Mouse (Mus musculus): ENCODE results near the gene Dlx3.

Gene Dlx3

DNA sequence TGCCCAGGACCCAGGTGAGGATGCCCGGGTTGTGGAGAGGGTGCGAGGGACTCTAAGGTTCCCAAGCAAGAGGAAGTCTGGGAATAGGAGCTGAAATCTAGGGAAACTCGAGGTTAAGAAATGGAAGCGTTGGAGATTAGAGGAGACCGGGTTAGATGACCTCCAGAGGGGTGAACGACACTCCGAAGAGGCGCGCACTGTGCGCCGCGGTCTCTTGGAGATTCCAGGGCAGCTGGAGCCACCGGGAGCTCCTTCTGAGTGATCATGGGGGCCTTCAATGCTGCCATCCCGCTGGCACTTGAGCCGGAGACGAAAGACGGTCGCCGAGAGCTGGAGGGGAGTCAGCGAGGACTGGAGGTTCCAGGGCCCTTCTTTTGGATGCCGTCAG lies 708 bp downstream of the Dlx3 start:
- in situ Hi-C loops (cut with MboI; ENCODE audit: low sequenced_read_pairs) = no loop called here

DNA sequence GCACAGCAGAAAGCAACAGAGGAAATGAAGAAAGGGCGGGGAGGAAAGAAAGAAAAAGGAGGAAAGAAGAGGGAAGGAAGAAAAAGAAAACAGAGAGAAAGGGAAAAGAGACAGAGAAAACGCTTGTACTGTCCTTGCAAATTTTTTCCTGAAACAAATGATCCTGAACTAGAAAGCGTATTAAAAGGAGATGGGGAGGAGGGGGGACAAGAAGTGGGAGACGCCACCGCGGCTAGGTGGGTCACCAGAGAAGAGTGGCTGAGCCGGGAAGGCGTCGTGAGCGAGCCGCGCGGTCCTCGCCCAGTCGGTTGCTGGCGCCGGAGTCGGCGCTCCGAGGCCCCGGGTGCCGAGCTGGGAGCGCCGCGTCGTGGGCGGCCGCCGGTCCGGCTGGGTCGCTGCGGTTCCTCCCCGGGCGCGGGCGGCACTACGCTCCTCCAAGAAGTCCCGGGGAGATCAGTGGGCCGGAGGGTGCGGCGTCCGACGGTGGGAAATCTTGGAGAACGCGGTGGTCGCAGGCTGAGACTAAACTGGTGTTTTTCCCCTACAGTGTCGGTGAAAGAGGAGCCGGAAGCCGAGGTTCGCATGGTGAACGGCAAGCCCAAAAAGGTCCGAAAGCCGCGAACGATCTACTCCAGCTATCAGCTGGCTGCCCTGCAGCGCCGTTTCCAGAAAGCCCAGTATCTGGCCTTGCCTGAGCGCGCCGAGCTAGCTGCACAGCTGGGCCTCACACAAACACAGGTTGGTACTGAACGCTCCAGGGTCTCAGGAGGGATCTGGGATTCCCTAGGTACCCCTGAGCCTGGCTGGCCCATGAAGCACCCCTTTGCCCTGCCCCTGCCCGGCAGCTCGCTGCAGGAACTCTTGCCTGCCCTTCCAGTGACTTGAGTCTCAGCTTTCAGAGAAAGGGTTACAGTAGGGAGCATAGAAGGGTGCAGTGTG lies 1.5 kb downstream of the Dlx3 start:
- in situ Hi-C loops (cut with MboI; ENCODE audit: low sequenced_read_pairs) = no loop called here

DNA sequence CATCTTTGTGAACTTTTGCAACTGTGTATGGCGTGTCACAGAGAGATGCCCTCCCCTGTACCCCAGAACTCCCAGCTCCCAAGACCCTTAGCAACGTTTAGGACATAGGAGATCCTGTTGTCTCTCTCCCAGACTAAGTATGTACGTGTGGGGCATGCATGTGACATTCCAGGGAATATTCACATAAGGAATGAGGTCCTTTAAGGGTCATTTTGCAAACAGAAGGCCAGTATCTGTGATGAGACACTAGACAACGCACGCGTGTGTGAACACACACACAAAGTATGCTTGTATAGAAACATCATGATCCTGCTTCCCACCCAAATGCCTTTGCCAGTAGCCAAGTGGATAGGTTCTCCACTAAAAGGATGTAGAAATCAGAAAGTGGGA lies 2.2 kb downstream of the Dlx3 start:
- in situ Hi-C loops (cut with MboI; ENCODE audit: low sequenced_read_pairs) = no loop called here

DNA sequence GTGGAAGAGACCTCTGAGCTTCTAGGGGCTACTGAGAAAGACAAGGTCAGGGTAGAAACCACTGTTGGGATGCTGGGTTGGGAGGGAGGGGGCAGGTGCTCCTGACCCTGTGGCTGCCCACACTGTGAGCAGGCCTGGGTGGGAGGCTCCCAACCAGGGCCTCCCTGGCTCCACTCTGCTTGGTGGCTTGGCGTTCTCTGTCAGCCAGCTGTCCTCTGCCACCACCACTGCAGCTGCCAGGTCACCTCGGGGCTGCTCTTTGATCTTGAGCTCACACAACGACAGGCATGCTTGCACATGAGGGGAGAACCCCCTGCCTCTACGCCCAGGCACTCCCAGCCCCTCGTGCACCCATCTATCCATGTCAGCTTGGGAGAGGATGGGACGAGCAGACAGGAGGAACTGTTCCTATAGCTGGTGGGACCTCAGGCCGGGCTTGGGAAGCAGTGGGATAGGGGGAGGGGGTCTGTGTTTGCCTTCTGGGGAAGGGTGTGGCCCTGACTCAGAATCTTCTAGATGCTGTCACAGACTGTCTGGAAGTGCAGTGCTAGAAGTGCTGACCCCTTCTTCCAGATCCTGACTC lies 5.5 kb downstream of the Dlx3 start:
- in situ Hi-C loops (cut with MboI; ENCODE audit: low sequenced_read_pairs) = no loop called here

DNA sequence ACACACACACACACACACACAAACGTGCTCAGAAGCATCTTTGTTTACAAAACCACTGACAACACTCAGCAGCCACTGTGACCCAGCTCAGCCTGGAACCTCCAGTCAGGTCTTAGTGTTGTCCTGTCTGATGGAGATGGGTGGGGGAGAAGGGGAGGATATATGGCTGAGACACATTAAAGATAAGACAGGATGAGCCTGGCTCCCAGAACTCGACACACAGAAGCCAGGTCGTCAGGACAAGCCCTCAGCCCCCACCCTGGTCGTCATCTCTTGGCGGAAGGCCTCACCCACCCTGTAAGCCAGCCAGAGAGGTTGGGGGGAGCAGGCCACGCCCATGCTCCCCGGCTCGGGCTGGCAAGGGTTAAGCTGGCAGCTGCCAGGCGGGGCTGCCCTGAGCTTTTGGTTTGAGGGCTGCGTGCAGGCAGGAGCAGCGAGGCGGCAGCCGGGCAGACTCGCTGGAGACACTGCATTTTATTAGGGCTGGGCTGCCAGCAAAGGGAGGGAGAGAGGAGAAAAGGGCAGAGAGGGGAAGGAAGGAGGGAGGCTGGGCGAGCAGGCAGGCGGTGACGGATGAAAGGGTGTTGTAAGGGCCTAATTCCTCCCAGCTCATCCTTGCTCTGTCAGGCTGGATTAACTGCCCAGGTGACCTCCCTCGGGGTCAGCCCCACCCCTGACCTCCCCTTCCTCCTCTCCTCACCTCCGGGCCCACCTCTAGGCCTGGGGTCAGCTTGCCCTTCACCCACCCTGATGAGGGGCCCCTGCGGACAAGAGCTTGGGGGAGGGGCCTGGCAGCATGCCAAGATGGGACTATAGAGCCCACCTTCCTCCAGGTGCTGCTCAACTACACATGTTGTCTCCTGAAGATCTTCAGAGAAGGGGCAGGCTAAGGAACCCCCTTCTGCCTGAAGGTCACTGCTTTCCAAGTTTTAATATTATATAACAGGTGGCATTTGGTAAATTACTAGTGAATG lies 6.6 kb downstream of the Dlx3 start:
- in situ Hi-C loops (cut with MboI; ENCODE audit: low sequenced_read_pairs) = no loop called here

DNA sequence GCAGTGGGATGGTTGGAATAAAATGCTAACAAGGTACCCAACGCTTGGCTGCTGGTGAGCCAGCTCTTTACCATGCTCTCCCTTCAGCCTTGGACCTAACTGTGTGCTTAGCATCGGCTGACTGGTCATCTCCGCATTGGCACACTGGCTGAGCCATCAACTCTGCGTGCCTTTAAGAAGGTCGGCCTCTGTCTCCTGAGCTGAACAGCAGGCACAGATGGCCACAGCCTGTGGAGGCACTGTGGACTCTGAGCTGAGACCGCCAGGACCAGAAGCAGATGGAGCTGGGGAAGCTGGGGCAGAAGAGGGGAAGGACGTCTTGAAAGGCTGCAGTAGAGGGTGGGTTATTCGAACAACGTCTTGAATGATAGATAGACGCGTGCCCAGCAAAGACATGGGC lies 8.4 kb downstream of the Dlx3 start:
- in situ Hi-C loops (cut with MboI; ENCODE audit: low sequenced_read_pairs) = no loop called here

DNA sequence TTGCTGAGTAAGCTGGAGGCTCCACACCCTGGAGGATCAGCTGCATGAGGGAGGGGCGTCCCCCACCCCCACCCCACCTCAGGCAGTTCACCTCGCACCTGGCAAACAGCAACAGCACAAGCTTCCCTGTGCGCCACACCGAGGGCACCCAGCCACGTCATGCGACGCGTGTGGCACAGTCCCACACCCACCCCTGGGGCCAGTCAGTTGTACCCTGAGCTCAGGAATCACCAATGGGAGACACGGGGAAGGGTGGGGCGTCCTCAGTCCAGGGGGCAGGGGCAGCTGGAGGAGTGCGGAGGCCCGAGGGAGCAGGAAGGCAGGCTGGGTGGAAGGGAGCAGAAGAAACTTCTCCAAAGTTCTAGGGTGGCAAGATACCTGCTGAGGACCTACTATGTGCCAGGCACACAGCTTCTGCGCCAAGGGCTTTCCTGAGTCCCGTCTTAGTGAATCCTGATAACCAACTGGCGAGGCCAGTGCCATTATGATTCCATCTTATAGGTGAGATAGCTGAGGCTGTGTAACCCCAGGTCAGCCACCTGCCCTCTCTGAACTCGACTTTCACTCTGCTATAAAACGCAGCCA lies 10.8 kb downstream of the Dlx3 start:
- in situ Hi-C loops (cut with MboI; ENCODE audit: low sequenced_read_pairs) = no loop called here

DNA sequence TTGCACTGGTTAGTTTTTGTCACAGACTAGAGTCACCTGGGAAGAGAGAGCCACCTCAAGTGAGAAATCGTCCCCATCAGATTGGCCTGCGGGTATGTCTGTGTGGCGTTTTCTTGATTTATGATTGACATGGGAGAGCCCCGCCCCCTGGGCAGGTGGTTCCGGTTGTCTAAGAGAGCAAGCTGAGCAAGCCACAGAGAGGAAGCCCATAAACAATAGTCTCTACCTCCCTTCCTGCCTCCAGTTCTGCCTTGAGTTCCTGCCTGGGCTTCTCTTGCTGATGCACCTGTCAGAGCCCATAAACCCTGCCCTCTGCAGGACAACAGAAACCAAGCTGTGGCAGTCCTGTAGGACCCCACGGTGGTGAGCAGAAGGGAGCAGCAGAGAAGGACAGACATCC lies 13.4 kb downstream of the Dlx3 start:
- in situ Hi-C loops (cut with MboI; ENCODE audit: low sequenced_read_pairs) = no loop called here

DNA sequence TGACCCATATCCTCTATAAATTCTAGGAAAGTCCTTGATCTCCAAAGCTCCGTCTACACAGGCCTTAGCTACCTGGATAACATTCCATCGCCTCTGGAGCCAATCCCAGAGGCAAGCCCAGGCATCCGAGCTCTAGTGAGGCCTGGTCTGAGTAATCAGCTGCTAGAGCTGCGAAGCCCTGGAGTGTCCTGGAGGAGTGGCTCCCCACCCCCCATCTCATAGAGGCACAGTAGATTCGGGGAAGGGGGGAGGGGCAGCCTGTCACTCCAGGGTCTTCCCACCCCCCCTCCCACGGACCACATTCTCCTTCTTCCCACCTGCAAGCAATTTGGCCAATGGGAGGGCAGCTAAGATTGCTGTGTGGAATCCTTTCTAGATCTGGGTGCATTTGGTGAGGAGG lies 17.4 kb downstream of the Dlx3 start:
- in situ Hi-C loops (cut with MboI; ENCODE audit: low sequenced_read_pairs) = no loop called here

DNA sequence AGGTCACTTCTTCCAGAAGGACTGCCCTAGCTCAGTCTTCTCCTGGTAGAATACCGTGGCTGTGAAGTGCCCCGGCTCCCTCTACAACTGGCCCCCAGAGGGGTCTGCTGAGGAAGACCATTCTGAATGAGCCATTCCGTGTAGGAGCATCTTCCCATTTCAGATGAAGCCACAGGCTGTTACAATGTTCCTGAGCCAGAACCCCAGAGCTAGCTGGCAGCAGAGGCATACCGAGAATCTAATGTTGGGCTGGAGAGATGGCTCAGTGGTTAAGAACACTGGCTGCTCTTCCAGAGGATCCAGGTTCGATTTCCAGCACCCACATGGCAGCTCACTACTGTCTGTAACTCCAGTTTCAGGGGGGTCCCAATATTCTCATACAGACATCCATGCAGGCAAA lies 20.0 kb downstream of the Dlx3 start:
- in situ Hi-C loops (cut with MboI; ENCODE audit: low sequenced_read_pairs) = no loop called here

DNA sequence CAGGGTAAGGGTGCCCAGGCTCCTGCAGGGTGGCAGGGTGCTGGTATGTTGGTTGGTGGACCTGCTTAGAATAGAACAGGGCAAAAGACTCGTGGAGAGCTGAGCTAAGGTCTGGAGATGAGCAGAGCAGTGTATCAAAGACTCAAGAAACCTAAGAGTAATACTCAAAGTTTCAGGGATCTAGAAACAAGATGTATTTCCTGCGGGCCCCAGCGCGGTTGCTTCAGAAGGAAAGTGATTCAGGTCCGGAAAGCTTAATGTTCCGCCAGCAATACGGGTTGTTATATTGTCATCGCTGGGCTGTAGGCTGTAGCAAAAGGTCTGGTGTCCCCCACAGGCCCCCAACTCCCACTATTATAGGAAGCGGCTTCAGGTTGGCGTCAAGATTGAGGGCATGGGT lies 22.3 kb downstream of the Dlx3 start:
- in situ Hi-C loops (cut with MboI; ENCODE audit: low sequenced_read_pairs) = no loop called here

DNA sequence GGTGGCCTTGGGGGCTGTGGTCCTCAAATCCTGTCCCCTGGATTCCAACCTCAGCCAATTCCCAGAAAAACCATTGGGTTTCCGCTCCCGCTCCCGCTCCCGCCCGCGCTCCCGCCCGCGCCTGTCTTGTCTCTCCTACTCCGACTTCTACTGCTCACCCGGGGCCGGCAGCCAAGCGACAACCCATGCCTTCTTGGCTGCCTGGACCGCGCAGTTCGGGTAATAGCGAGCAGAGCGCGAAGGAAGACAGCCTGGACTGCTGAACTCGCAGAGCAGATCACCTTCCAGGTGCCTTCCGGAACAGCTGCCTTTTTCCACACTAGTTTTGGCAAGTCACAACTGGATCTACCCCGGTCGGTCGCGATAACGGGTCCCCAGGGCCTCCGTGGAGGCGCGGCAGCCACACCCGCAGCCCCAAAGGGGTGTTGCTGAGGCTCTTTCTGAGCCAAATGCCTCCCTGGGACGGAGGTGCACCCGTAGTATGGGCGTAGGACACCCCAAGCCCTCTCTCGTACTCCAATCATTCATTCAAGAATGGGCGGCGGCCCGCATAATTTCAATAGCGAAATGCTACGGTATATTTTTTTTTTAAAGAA lies 23.2 kb downstream of the Dlx3 start:
- in situ Hi-C loops (cut with MboI; ENCODE audit: low sequenced_read_pairs) = no loop called here

DNA sequence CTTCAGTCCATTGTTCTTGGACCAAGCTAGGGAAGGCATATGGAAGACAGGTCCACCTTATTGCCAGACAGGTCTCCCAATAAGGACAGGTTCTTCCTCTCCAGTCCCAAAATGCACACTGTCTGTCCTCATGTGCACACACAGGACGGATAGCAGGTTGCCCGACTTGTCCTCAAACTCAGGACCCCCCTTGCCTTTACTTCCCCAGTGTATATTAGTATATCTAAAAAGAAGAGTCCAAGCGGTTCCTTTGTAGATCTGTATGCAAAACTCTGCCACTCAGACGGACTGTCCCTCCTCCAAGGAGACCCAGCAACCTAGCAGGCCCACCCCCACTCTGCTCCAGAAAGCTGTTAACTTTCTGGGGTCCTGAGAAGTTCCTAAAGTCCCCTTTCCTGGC lies 23.7 kb downstream of the Dlx3 start:
- in situ Hi-C loops (cut with MboI; ENCODE audit: low sequenced_read_pairs) = no loop called here

DNA sequence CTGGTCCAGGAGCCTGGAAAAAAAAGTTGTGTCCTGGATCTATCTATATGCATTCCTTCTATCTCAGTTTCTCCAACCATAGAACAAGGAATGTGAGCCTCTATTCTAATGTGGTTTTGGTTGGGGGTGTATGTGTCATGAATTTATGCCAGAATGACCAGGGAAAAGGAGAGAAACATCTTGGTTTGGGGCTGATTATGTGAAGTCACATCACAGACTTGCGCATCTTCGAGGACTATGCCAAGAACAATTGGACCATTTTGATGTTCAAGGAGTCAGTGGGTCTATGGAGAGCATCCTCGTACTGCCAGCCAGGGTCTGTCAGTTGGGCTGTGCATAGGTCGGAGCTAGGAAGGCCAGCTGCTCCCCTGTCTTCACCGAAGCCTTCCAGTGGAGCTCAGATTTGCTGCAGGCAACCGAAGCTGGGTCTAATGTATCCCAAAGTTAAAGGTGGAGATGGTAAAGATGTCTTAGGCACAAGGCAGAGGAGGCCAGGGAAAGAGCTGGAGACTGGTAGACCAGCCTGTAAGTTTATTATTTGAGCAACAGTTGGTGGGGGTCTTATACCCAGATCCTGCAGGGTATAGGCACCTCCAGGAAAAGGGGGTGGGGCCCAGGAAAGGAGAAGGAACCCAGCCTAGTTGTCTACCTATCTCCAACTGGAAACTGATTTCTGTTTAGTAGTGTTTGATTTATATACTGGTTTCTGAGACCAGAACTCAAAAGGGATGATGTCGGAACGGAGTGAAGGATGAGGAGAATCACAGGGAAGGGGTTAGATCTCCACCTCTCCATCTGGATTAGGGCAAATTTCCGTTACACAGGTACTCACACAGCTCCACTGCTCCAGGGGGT lies 24.4 kb downstream of the Dlx3 start:
- in situ Hi-C loops (cut with MboI; ENCODE audit: low sequenced_read_pairs) = no loop called here

DNA sequence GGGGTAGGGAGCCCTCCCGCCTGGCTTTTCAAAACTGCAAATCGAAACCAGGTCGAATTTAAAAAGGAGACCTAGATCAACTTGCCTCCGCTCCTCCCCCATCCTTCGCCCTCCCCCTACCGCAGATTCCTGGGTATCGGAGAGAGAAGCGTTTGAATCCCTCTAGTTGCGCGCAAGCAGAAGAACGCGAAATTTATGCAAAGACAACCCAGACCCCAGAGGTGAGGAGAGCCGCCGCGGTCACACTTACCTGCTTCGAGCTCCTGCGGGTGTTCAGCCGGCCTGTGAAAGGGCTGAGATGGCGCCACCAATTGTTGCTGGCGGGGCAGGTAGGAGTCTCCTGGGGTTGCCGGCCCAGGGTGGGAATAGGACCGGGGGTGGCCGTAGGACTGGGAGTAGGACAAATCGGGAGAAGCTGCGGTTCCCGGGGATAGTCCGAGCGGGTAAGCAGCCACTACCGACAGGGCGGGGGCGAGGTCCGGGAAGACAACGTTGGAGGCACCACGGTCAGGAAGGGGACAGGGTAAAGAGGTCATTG lies 25.1 kb downstream of the Dlx3 start:
- in situ Hi-C loops (cut with MboI; ENCODE audit: low sequenced_read_pairs) = no loop called here

DNA sequence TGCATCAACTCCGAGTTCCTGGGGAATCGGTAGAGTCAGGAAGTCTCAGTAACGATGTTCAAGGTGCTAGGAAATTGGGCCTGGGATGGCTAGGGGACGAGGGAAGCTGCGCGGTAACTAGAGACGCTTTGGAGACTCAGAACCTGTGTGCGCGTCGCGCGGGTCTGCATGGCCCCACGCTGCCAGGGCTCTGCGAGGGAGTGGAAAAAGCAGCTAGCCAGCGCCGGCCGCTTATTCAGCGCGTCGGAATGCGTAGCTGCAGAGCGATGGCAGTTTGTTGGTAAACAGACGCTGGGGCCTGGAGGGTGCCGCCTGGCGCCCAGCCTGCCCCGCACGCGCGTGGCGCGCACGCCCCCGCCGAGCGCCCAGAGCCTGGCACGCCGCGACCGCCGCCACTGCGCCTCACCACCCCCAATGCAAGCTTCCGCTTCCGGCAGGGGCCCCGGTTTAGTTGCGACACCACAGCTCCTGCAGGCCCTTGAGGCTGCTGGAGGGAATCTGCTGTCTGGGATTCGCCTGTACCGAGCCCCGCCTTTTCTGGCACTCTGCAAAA lies 26.0 kb downstream of the Dlx3 start, which contains the start of gene Dlx4:
Gene Dlx4, minus strand, starts transcription at position 413 of the 553 bp plus-strand sequence.
- in situ Hi-C loops (cut with MboI; ENCODE audit: low sequenced_read_pairs) = no loop called here

DNA sequence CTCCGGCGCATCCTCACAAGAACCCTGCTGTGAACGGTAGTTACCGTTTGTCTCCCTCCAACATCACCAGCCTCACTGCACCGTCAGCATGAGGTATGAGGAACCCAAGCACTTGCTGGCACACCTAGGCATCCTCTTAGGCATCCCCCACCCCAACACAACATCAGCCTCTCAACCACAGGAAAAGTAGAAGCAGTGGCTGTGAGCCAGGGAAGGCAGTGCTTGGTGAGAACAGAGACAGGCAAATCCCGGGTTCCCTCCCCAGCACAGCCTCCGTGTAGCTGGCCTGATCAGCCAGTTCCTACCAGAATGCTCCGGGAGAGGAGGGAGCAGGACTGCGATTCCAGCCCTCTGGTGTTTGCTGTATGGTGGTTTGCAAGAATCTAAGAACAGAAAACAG lies 28.8 kb downstream of the Dlx3 start:
- in situ Hi-C loops (cut with MboI; ENCODE audit: low sequenced_read_pairs) = no loop called here

DNA sequence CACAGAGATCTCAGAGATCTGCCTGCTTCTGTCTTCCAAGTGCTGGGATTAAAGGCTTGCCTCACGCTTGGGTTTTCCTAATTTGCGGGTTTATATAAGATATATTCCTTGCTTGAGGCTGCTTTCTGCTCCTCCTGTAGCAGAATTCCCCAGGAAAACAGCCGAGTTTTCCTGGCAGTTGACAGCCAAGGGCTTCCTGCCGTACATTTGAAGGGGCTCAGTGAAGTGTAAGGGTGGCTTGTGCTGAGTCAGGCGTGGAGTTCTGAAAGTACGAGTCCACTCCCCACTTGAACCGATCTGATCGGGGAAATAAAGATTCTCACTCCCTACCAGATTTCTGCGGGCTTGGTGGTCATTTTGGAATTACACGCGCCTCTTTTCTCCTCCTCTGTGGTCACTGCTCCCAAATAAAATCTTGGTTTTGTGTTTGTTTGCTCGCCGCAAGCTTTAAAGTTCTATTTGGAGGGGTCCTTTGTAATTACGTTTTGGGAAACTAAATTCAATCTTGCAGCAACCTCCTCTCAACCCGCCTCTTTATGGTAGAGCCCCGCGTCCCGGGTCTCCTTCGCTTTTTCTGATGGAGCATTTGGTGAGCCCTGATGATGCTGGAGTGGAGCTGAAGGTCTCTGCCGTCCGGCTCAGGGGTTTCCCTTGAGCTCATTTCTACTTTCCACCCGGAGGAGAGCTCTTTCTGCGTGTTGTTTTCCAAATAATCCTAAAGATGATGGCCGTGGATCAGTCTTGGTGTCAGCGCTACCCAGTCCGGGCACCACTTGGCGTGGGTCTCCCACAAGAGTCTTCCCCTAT lies 29.7 kb downstream of the Dlx3 start:
- in situ Hi-C loops (cut with MboI; ENCODE audit: low sequenced_read_pairs) = no loop called here
